In genomic region chr1:139781143-139781542, GRCm38 (mm10) we compare ENCODE assay signal across 41 mouse cellular contexts. TPM values are rescaled to one million over a fixed set of nuclear protein-coding genes. Genes with fewer than 3 reads are reported as not detected.
"Had no signal": no experiment of that assay in that cellular context is flagged by ENCODE, and none has a peak within 500 bp of the region (broad histone marks: within the 10 kb centered on the region; RNA-seq: fewer than 3 reads in every experiment).

Gm4788 (minus strand) TSS chr1:139781243.

- DNase-seq: left cerebral cortex, postnatal 4 days; liver; liver, embryonic 13.5 days; lung, adult 18-20 months; lung, adult 2 months; lung, embryonic 14.5 days; lung, postnatal 10 days; lung, postnatal 14 days; lung, postnatal 36 days; lung, postnatal 4 days; midbrain, embryonic 14.5 days had no signal

- H3K4me3 ChIP-seq: left cerebral cortex, adult 2 months; limb, embryonic 10.5 days; limb, embryonic 12.5 days; limb, embryonic 13.5 days; limb, embryonic 15.5 days; liver, embryonic 13.5 days; liver, embryonic 15.5 days; lung, embryonic 15.5 days; megakaryocyte, embryonic 14.5 days; midbrain, embryonic 10.5 days; midbrain, embryonic 12.5 days; midbrain, embryonic 13.5 days; midbrain, embryonic 15.5 days; myocyte; neural tube, embryonic 12.5 days; neural tube, embryonic 13.5 days had no signal

- H3K4me1 ChIP-seq: limb, embryonic 10.5 days; limb, embryonic 12.5 days; limb, embryonic 13.5 days; limb, embryonic 15.5 days; liver, embryonic 13.5 days; liver, embryonic 15.5 days; lung, embryonic 15.5 days; megakaryocyte, embryonic 14.5 days; midbrain, embryonic 10.5 days; midbrain, embryonic 12.5 days; midbrain, embryonic 13.5 days; midbrain, embryonic 15.5 days; neural tube, embryonic 12.5 days; neural tube, embryonic 13.5 days had no signal

- H3K9me3 ChIP-seq: limb, embryonic 10.5 days; limb, embryonic 12.5 days; limb, embryonic 15.5 days; liver, embryonic 13.5 days; liver, embryonic 15.5 days; lung, embryonic 15.5 days; megakaryocyte, embryonic 14.5 days; midbrain, embryonic 10.5 days; midbrain, embryonic 12.5 days; midbrain, embryonic 13.5 days; midbrain, embryonic 15.5 days; neural tube, embryonic 12.5 days; neural tube, embryonic 13.5 days had no signal

- H3K27me3 ChIP-seq: limb, embryonic 12.5 days; limb, embryonic 13.5 days; limb, embryonic 15.5 days; liver, embryonic 13.5 days; liver, embryonic 15.5 days; lung, embryonic 15.5 days; megakaryocyte, embryonic 14.5 days; midbrain, embryonic 12.5 days; midbrain, embryonic 13.5 days; midbrain, embryonic 15.5 days; neural tube, embryonic 12.5 days; neural tube, embryonic 13.5 days had no signal

- H3K9ac ChIP-seq: limb, embryonic 12.5 days; limb, embryonic 13.5 days; limb, embryonic 15.5 days; liver, embryonic 13.5 days; liver, embryonic 14.5 days; liver, embryonic 15.5 days; lung, embryonic 14.5 days; lung, embryonic 15.5 days; midbrain, embryonic 12.5 days; midbrain, embryonic 13.5 days; midbrain, embryonic 15.5 days; neural tube, embryonic 12.5 days; neural tube, embryonic 13.5 days had no signal

- ATAC-seq: lung, postnatal 0 days; midbrain, embryonic 13.5 days; midbrain, embryonic 15.5 days; midbrain, embryonic 16.5 days had no signal

- H3K4me2 ChIP-seq: limb, embryonic 12.5 days; limb, embryonic 13.5 days; limb, embryonic 15.5 days; liver, embryonic 13.5 days; liver, embryonic 15.5 days; lung, embryonic 14.5 days; lung, embryonic 15.5 days; midbrain, embryonic 11.5 days; midbrain, embryonic 12.5 days; midbrain, embryonic 13.5 days; midbrain, embryonic 15.5 days; neural tube, embryonic 12.5 days; neural tube, embryonic 13.5 days had no signal

- H3K27ac ChIP-seq: left cerebral cortex, adult 2 months; limb, embryonic 10.5 days; limb, embryonic 12.5 days; limb, embryonic 13.5 days; limb, embryonic 15.5 days; liver, embryonic 13.5 days; liver, embryonic 14.5 days; liver, embryonic 15.5 days; lung, embryonic 15.5 days; macrophage; midbrain, embryonic 10.5 days; midbrain, embryonic 12.5 days; midbrain, embryonic 13.5 days; midbrain, embryonic 15.5 days; neural tube, embryonic 12.5 days; neural tube, embryonic 13.5 days had no signal

- H3K36me3 ChIP-seq: limb, embryonic 10.5 days; limb, embryonic 12.5 days; limb, embryonic 13.5 days; limb, embryonic 15.5 days; liver, embryonic 13.5 days; liver, embryonic 15.5 days; lung, embryonic 15.5 days; midbrain, embryonic 10.5 days; midbrain, embryonic 12.5 days; midbrain, embryonic 13.5 days; midbrain, embryonic 15.5 days; neural tube, embryonic 12.5 days; neural tube, embryonic 13.5 days had no signal

RNA-seq across cellular contexts. Expression of gene Gm4788, which starts in this region (rescaled TPM):
- total RNA-seq: left cerebral cortex, postnatal 10 days; left cerebral cortex, postnatal 36 days; left cerebral cortex, postnatal 4 days; megakaryocyte progenitor cell, adult 5-6 weeks; megakaryocyte, adult 5-6 weeks; megakaryocyte-erythroid progenitor cell, adult 5-6 weeks; midbrain, postnatal 0 days; monocyte, adult 5-6 weeks had no signal
- polyA plus RNA-seq: limb, embryonic 10.5 days; limb, embryonic 11.5 days; limb, embryonic 12.5 days; limb, embryonic 13.5 days; limb, embryonic 15.5 days; lung, adult 2 months; lung, embryonic 14.5 days; lung, embryonic 15.5 days; lung, embryonic 16.5 days; lung, postnatal 0 days; macrophage; midbrain, embryonic 10.5 days; midbrain, embryonic 11.5 days; midbrain, embryonic 12.5 days; midbrain, embryonic 13.5 days; midbrain, embryonic 14.5 days; midbrain, embryonic 16.5 days; midbrain, postnatal 0 days; myocyte; neural tube, embryonic 11.5 days; neural tube, embryonic 12.5 days; neural tube, embryonic 13.5 days had no signal
